Comparison of ENCODE assay signal across 8 mouse cellular contexts in the genomic region with DNA sequence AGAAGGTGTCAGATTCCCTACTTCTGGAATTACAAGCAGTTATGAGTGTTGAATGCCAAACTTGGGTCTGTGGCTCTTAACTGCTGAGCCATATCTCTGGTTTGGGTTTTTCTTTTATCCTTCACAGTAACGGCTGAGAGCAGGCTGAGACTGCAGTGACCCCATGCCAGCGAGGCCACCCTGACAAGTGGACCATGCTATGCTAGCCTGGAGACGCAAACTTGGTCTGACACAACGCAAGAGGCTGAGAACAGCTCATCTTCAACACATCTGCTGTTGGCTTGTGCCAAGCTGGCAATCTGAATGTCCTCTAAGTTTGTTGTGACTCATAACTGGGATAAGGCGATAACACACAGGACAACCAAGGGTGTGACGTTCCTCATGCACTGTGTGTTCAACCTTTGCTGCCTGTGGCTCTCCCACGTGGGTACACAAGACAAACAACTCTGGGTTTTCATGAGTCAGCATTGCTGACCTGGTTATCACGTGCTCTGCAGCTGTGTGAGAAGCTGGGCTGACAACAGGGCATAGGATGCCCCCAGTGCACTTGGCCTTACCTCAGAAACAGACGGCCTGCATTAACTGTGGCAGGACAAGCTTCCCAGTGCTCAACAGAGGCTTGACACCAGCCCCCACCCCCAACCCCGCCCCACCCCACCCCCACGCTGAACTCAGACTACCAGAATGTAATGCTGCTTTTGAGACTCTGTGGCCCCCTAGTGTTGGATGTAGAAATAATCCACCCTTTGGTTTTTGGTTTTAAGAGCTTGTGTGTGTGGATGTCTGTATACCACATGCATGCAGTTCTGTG. TPM values are rescaled to one million over a fixed set of nuclear protein-coding genes. Genes with fewer than 3 reads are reported as not detected.
DNase-seq lines count a peak whose midpoint lies in the region; ATAC-seq and TF ChIP-seq lines count a peak whose summit lies in the region.

No protein-coding gene starts in this region.

- no peaks in the 10 kb centered on the region for H3K36me3 ChIP-seq in hindbrain, postnatal 0 days (ENCODE audit: insufficient read depth, low read length)
- peaks cover 24% of the 10 kb centered on the region for H3K36me3 ChIP-seq in limb, embryonic 12.5 days
- H3K36me3 ChIP-seq in midbrain, embryonic 13.5 days: peaks cover 17% of the 10 kb centered on the region
- H3K36me3 ChIP-seq in splenic B cell, adult 2 months (ENCODE audit: control insufficient read depth, insufficient read depth, low read length, poor library complexity, severe bottlenecking): no peaks in the 10 kb centered on the region; the same call in 1 of the 2 replicates

- peak; percentile 61 for TF ChIP-seq CTCF in gastrocnemius, adult 2 months (IDR thresholded peaks at IDR 0.05)
- TF ChIP-seq CTCF in hindbrain, postnatal 0 days (IDR thresholded peaks at IDR 0.05; ENCODE audit: low read depth): peak; percentile 64

- peak overlapping the region; percentile 70 for H3K27ac ChIP-seq in gastrocnemius, adult 2 months
- no peak overlapping the region for H3K27ac ChIP-seq in hindbrain, postnatal 0 days
- H3K27ac ChIP-seq in limb, embryonic 12.5 days: peak overlapping the region; percentile 36
- no peak overlapping the region for H3K27ac ChIP-seq in midbrain, embryonic 13.5 days

- WGBS in hindbrain, postnatal 0 days: 43% methylated on average over 11 of the region's 11 CpGs
- 43% methylated on average over 11 of the region's 11 CpGs for WGBS in limb, embryonic 12.5 days
- 48% methylated on average over 11 of the region's 11 CpGs for WGBS in midbrain, embryonic 13.5 days

- H3K9ac ChIP-seq in hindbrain, postnatal 0 days (replicated peaks; ENCODE audit: low read length): no peak overlapping the region
- no peak overlapping the region for H3K9ac ChIP-seq in limb, embryonic 12.5 days (replicated peaks)
- no peak overlapping the region for H3K9ac ChIP-seq in midbrain, embryonic 13.5 days (replicated peaks)

- DNase-seq in left cerebral cortex, adult 18-20 months (ENCODE audit: low spot score in 2 of 2): peak; percentile 46 to 60
- DNase-seq in left cerebral cortex, adult 11 months (ENCODE audit: low spot score): no peak
- DNase-seq in cerebellum, postnatal 14 days: peak; percentile 38 to 44
- peak; percentile 56 for DNase-seq in gastrocnemius, adult 2 months
- DNase-seq in hindbrain, postnatal 0 days (ENCODE audit: low spot score): peak; percentile 78
- DNase-seq in splenic B cell, adult 2 months (ENCODE audit: low read depth, low spot score): peak; percentile 58

- H3K4me2 ChIP-seq in hindbrain, postnatal 0 days (ENCODE audit: low read depth, low read length): no peak overlapping the region
- H3K4me2 ChIP-seq in limb, embryonic 12.5 days: no peak overlapping the region
- H3K4me2 ChIP-seq in midbrain, embryonic 13.5 days (replicated peaks): no peak overlapping the region

- peak; percentile 66 for ATAC-seq in hindbrain, postnatal 0 days
- peak; percentile 83; the same call in 1 of the 2 replicates for ATAC-seq in limb, embryonic 12.5 days (ENCODE audit: insufficient number of reproducible peaks, insufficient read depth, low FRiP score, low TSS enrichment, low read depth)
- peak; percentile 68 for ATAC-seq in midbrain, embryonic 13.5 days

- intact Hi-C loops in gastrocnemius, adult 2 months (cut with DNase I): loop anchor here (10.0 kb wide), 1 partner anchor 199 kb away; no protein-coding TSS in a partner anchor

- H3K4me3 ChIP-seq in gastrocnemius, adult 2 months: peak overlapping the region; percentile 56
- H3K4me3 ChIP-seq in hindbrain, postnatal 0 days (ENCODE audit: low read length): no peak overlapping the region
- H3K4me3 ChIP-seq in limb, embryonic 12.5 days (replicated peaks): no peak overlapping the region
- no peak overlapping the region for H3K4me3 ChIP-seq in midbrain, embryonic 13.5 days (replicated peaks)

- H3K4me1 ChIP-seq in hindbrain, postnatal 0 days (ENCODE audit: insufficient read depth, low read length): no peaks in the 10 kb centered on the region
- peaks cover 10% of the 10 kb centered on the region; the same call in 1 of the 2 replicates for H3K4me1 ChIP-seq in limb, embryonic 12.5 days (replicated peaks)
- H3K4me1 ChIP-seq in midbrain, embryonic 13.5 days (replicated peaks): 0 out of 2 replicates have a peak, but pooled peaks cover 3% of the 10 kb centered on the region

- no peaks in the 10 kb centered on the region for H3K9me3 ChIP-seq in hindbrain, postnatal 0 days (ENCODE audit: low read length)
- no peaks in the 10 kb centered on the region for H3K9me3 ChIP-seq in limb, embryonic 12.5 days
- no peaks in the 10 kb centered on the region for H3K9me3 ChIP-seq in midbrain, embryonic 13.5 days

- no peaks in the 10 kb centered on the region for H3K27me3 ChIP-seq in hindbrain, postnatal 0 days (ENCODE audit: insufficient read depth, low read length)
- H3K27me3 ChIP-seq in limb, embryonic 12.5 days: no peaks in the 10 kb centered on the region
- H3K27me3 ChIP-seq in midbrain, embryonic 13.5 days: no peaks in the 10 kb centered on the region
- no peaks in the 10 kb centered on the region for H3K27me3 ChIP-seq in splenic B cell, adult 2 months (ENCODE audit: control insufficient read depth, insufficient read depth, low read length, poor library complexity, severe bottlenecking)

RNA-seq across cellular contexts. Expression of gene Atg14, which starts 36.9 kb away (rescaled TPM):
- 10 to 100 TPM; 19.7 to 20.7 TPM for total RNA-seq in left cerebral cortex, adult 18-20 months (2021)
- total RNA-seq in gastrocnemius, adult 2 months (2021): 1 to 10 TPM; 5.9 to 7.8 TPM
- 5.2 and 6.1 TPM in 2 replicates for total RNA-seq in hindbrain, postnatal 0 days (2014; rRNA removed)
- 22.5 and 23.5 TPM in 2 replicates for polyA plus RNA-seq in hindbrain, postnatal 0 days (2015; fragmentation: Nextera tagmentation; extraction: Ambion mirVana)
- 19.4 and 20.2 TPM in 2 replicates for polyA plus RNA-seq in limb, embryonic 12.5 days (2016; fragmentation: Nextera tagmentation; extraction: Ambion mirVana)
- 21.2 and 21.9 TPM in 2 replicates for polyA plus RNA-seq in midbrain, embryonic 13.5 days (2015; fragmentation: Nextera tagmentation; extraction: Ambion mirVana)

Comparison
In these comparisons a context has a peak if more than half of its experiments do, and no peak if none do; other contexts are left out.
1. H3K27ac ChIP-seq: peak in gastrocnemius, adult 2 months (single experiment) and limb, embryonic 12.5 days (single experiment); none in hindbrain, postnatal 0 days (single experiment) and midbrain, embryonic 13.5 days (single experiment).
2. Peak in every context shown above with its lines, with median percentiles within 50 percentile points of each other: ATAC-seq.